Mouse (Mus musculus): ENCODE data around the gene Map3k9.

- no peak for TF ChIP-seq CTCF (IDR thresholded peaks at IDR 0.05; ENCODE audit: low read depth)
- TF ChIP-seq EP300 (IDR thresholded peaks at IDR 0.05; ENCODE audit: low read depth), result no peak
Observed at GRCm38 (mm10) chr12:81774186-81774585, 6.8 kb downstream of the Map3k9 start.
